Comparison of ENCODE assay signal across 19 mouse cellular contexts in genomic region chr4:32905381-32905780, GRCm38 (mm10). TPM values are rescaled to one million over a fixed set of nuclear protein-coding genes. Genes with fewer than 3 reads are reported as not detected.
DNase-seq lines count a peak whose midpoint lies in the region; TF ChIP-seq lines count a peak whose summit lies in the region.
"Had no signal": no experiment of that assay in that cellular context is flagged by ENCODE, and none has a peak within 500 bp of the region (broad histone marks: within the 10 kb centered on the region; RNA-seq: fewer than 3 reads in every experiment).

No protein-coding gene starts in this region.

- peaks cover 48% of the 10 kb centered on the region for H3K4me1 ChIP-seq in heart, embryonic 10.5 days
- peaks cover 8% of the 10 kb centered on the region for H3K4me1 ChIP-seq in olfactory bulb, adult 2 months (ENCODE audit: control insufficient read depth, insufficient read depth, low read length)
- no peaks in the 10 kb centered on the region for H3K4me1 ChIP-seq in kidney, adult 2 months (ENCODE audit: control insufficient read depth, insufficient read depth, low read length)
- H3K4me1 ChIP-seq: embryonic facial prominence, embryonic 12.5 days had no signal

- no peaks in the 10 kb centered on the region for H3K36me3 ChIP-seq in heart, embryonic 10.5 days
- H3K36me3 ChIP-seq in kidney, adult 2 months (ENCODE audit: control insufficient read depth, insufficient read depth, low read length): no peaks in the 10 kb centered on the region
- H3K36me3 ChIP-seq: embryonic facial prominence, embryonic 12.5 days; forebrain, embryonic 15.5 days; G1E; heart, embryonic 13.5 days had no signal

- no peaks in the 10 kb centered on the region for H3K27me3 ChIP-seq in heart, embryonic 10.5 days (ENCODE audit: insufficient read depth, poor library complexity, severe bottlenecking)
- H3K27me3 ChIP-seq in kidney, adult 2 months (replicated peaks; ENCODE audit: control insufficient read depth, insufficient read depth, low read length): no peaks in the 10 kb centered on the region
- H3K27me3 ChIP-seq: embryonic facial prominence, embryonic 12.5 days; forebrain, embryonic 15.5 days; heart, embryonic 13.5 days had no signal

- intact Hi-C loops in gastrocnemius, postnatal 36 days (cut with DNase I): no loop called here

- no peak for DNase-seq in heart, embryonic 10.5 days (ENCODE audit: low spot score)
- no peak for DNase-seq in heart, postnatal 4 days
- peak; percentile 4 for DNase-seq in 3T3-L1 (ENCODE audit: low read depth, low spot score)
- peak; percentile 32 for DNase-seq in thymus, postnatal 4 days
- DNase-seq in kidney, adult 2 months: no peak
- DNase-seq in gastrocnemius, postnatal 36 days: no peak
- DNase-seq: adrenal gland, adult 8-10 months; adrenal gland, postnatal 36 days; cerebellum, adult 11 months; cerebellum, adult 8-10 months; cerebellum, postnatal 14 days; heart, adult 2 months had no signal

- WGBS in heart, embryonic 10.5 days: 61% methylated on average over 2 of the region's 2 CpGs
- 76% methylated on average over 2 of the region's 2 CpGs for WGBS in olfactory bulb, adult 2 months
- WGBS in kidney, adult 2 months: 86% methylated on average over 2 of the region's 2 CpGs

- no peak for TF ChIP-seq CTCF in olfactory bulb, adult 2 months (IDR thresholded peaks at IDR 0.05; ENCODE audit: insufficient read depth, low read depth, low read length)
- no peak for TF ChIP-seq CTCF in kidney, adult 2 months (conservative IDR thresholded peaks at IDR 0.05; ENCODE audit: insufficient read depth, insufficient read length, low read depth, low read length)

- no peak for TF ChIP-seq POLR2A in olfactory bulb, adult 2 months (IDR thresholded peaks at IDR 0.05; ENCODE audit: insufficient read depth, low read depth, low read length)
- no peak for TF ChIP-seq POLR2A in kidney, adult 2 months (IDR thresholded peaks at IDR 0.05; ENCODE audit: low read depth, low read length)

- H3K4me3 ChIP-seq in heart, embryonic 10.5 days: no peak overlapping the region
- no peak overlapping the region for H3K4me3 ChIP-seq in olfactory bulb, adult 2 months (ENCODE audit: insufficient read depth, low read depth, low read length)
- no peak overlapping the region for H3K4me3 ChIP-seq in kidney, adult 2 months (ENCODE audit: insufficient read depth, low read depth, low read length)
- H3K4me3 ChIP-seq: embryonic facial prominence, embryonic 12.5 days; forebrain, embryonic 15.5 days; heart, adult 2 months; heart, embryonic 13.5 days; hindbrain, embryonic 10.5 days had no signal

- H3K9me3 ChIP-seq in heart, embryonic 10.5 days: no peaks in the 10 kb centered on the region
- H3K9me3 ChIP-seq: embryonic facial prominence, embryonic 12.5 days; forebrain, embryonic 15.5 days; G1E; heart, embryonic 13.5 days; hindbrain, embryonic 10.5 days had no signal

- peak overlapping the region; percentile 12 for H3K27ac ChIP-seq in heart, embryonic 10.5 days
- 0 out of 2 replicates have a peak overlapping the region, but pooled peaks have one; percentile 3 for H3K27ac ChIP-seq in olfactory bulb, adult 2 months (ENCODE audit: insufficient read depth, low read depth, low read length)
- no peak overlapping the region for H3K27ac ChIP-seq in kidney, adult 2 months (ENCODE audit: insufficient read depth, low read depth, low read length)
- H3K27ac ChIP-seq: embryonic facial prominence, embryonic 12.5 days; forebrain, embryonic 15.5 days; heart, adult 2 months; hindbrain, embryonic 10.5 days; hindbrain, embryonic 14.5 days had no signal

RNA-seq across cellular contexts. Expression of gene Ankrd6, which starts 45.3 kb away (rescaled TPM):
- polyA plus RNA-seq in heart, embryonic 10.5 days (2016; fragmentation: Nextera tagmentation; extraction: Ambion mirVana): 8.3 and 8.4 TPM in 2 replicates
- total RNA-seq in heart, postnatal 4 days (2021): 1 to 10 TPM; 7.2 to 8.2 TPM
- 105 TPM in 1 of 2 replicates, not detected in the other for polyA plus RNA-seq in olfactory bulb, adult 2 months (2012; ENCODE audit: insufficient read depth, insufficient read length, low replicate concordance, missing spikeins)
- 0.71 and 1.1 TPM in 2 replicates for polyA plus RNA-seq in kidney, adult 2 months (2012; rRNA removed)
- 1 to 10 TPM; 3.3 to 4.1 TPM for total RNA-seq in gastrocnemius, postnatal 36 days (2021)

Comparison
In these comparisons a context has a peak if more than half of its experiments do, and no peak if none do; other contexts are left out.
1. DNase-seq: peak in 3T3-L1 (single experiment) and thymus, postnatal 4 days (single experiment); none in heart, embryonic 10.5 days (single experiment), heart, postnatal 4 days (single experiment), kidney, adult 2 months (single experiment) and gastrocnemius, postnatal 36 days (0 of 2).